Mouse (Mus musculus) adrenal gland (tissue): ENCODE data around the gene Clic4.
"Not testable (repeated sequence)": the region's sequence is repeated elsewhere in the genome, so short reads cannot be mapped to it uniquely, and the experiment has no call there.

Experiments used
- intact Hi-C: fragments of 180-260 bp; cut with DNase I; formaldehyde crosslinking; loops from one replicate; pipeline ENCODE4 v1.15.1; 2025

The Clic4 gene

DNA sequence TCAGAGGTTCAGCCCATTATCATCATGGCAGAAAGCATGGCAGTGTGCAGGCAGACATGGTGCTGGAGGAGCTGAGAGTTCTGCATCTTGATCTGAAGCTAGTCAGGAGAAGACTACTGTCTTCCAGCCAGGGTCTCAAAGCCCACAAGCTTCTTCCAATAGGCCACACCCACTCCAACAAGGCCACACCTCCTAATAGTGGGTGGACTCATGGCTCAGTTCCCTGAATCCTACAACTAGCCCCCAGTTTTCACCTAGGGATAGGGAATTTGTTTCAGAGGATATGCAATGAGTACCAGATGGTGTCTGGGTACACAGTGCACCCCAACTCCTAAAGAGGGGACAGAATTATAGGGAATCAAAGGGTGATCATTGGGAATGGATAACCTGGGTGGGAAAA, 24.0 kb upstream of the Clic4 start:
- intact Hi-C loops, result no loop called here

- intact Hi-C loops, result no loop called here
Measured at GRCm38 (mm10) chr4:135293813-135294212, 21.2 kb upstream of the Clic4 start.

DNA sequence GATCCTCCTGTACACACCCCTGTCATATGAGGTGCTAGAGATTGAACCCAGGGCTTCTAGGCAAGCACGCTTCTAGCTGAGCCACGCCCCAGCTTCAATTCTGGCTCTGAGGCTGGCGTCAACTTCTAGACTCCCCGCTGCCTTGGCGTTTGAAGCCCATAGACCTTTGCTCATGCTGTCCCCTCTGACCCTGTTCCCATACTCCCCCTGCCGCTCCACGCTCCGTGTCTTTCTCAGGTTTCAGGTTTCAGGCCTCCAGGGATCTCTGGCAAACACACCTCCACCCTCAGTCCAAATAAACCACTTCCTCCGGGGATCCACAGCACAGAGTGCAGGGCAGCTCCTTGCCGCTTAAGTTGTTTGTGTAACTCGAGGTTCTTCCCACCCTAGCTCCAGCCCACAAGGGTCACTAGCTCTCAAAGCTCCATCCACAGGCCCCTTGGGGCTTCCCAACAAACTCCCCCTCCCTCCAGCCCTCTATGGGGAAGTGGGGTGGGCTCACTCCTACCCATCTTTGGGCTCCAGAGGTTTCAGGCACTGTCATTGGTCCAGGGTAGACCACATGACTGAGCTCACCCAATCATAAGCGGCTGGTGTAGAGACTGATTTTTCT, 20.0 kb upstream of the Clic4 start:
- intact Hi-C loops, result no loop called here

DNA sequence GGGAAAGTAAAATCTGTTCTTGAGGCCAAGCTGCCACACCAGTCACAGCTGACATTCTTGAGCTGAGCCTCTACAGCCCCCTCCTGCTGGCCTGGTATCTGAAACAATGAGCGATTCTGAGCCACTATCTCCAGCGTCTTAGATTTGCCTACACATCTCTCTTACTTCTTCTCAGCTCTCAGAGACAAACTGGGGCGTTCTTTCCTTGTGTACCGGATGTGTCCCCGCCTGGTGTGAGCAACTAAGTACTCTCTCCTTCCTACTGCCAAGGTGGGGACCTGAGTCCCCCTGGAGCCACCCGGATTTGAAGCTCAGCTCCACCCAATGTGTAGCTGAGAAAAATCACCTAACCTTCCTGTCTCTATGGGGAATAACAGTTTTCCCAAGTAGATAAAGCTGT, 19.2 kb upstream of the Clic4 start:
- intact Hi-C loops, result no loop called here

DNA sequence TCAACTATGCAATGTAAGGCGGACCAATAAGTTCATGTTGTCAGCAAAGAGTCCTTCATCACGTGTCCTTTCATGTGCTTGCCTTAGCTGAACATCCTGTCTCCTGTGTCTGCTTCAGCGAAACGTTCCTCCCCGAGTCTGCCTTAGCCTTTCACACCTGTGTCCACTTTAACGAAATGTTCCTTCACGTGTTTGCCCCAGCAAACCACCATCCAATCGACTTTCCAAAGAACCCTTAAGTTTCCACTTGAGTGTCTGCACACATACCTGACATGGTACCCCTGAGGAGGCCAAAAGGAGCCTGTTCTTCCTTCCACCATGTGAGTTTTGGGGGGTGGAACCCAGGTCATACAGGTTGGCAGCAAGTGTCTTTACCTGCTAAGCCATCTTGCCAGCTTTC, 18.6 kb upstream of the Clic4 start:
- intact Hi-C loops, result no loop called here

- intact Hi-C loops, result no loop called here
Measured at GRCm38 (mm10) chr4:135287975-135288374, 15.4 kb upstream of the Clic4 start.

- intact Hi-C loops, result no loop called here
Measured at GRCm38 (mm10) chr4:135286833-135287395, 14.3 kb upstream of the Clic4 start.

GRCm38 (mm10) chr4:135286033-135286622, 13.5 kb upstream of the Clic4 start:
- intact Hi-C loops, result no loop called here

DNA sequence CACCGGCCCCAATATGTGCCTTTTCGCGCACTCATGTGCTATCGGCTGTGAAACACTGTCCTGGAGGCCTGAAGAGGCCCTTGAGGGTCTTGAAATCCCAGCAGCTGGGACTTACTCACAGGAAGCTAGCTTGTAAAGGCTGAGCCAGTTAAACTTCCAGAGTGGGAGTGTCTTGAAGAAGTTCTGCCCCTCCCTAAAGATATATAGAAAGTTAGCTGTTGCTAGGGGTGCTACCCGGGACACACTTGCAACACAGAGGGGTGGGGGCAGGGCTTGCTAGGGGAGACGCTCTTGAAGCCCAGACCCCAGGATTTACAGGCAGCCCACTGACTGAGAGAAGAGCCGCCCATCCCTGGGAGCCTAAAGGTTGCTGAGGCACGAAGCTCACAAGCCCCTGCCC, 12.8 kb upstream of the Clic4 start:
- intact Hi-C loops, result no loop called here

- intact Hi-C loops, result no loop called here
Measured at GRCm38 (mm10) chr4:135283875-135284274, 11.3 kb upstream of the Clic4 start.

GRCm38 (mm10) chr4:135283417-135283816, 10.8 kb upstream of the Clic4 start:
- intact Hi-C loops, result no loop called here

DNA sequence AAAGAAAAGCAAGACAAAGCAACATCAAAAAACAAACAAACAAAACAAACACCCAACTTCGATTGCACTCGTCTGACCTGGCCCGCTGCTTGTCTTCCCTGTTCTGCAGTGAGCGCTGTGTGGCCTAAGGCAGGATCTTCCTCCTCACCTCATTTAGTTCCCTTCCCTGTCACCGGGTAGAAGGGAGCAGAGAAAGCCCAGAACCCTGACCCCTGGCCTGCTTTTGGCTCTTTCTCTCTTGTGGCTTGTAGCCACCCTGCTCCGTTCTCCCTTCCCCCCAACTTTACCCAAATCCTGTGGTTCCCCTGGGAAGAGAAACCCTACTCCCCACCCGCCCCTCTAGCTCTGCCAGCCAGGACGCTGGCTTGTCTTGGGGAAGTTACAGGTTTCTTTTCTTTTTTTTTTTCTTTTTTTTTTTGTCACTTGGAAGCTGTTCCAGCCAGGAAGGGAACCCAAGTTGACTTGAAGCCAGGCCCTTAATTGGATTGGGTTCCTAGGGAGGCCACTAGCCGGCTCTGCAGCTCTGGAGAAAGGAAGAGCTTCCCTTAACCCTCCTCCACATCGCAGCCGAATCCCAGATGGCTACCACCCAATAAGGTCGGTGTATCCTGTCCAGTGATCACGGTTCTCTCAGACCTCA, 10.2 kb upstream of the Clic4 start:
- intact Hi-C loops, result no loop called here

- intact Hi-C loops, result not testable (repeated sequence)
Measured at GRCm38 (mm10) chr4:135280016-135280415, 7.4 kb upstream of the Clic4 start.

- intact Hi-C loops, result no loop called here
Measured at GRCm38 (mm10) chr4:135276681-135277379, 4.2 kb upstream of the Clic4 start.

DNA sequence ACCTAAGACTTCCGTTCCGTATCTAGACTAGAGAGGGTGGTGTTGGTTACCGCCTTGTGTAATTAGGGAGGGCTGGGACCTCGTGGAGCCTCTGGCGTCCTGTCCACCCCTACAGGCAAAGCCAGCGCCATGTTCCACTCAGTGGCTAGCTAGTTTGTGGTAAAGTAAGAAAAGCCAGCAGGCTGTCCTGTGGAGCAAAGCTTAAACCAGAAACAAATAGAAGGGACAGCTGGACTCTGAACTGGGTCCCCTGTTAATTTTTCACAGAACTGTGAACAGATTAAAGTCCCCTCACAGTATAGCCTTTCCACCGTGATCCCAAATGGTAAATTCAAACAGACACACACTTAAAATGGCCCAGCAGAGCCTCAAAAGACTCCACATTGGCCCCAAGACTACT, 2.1 kb upstream of the Clic4 start:
- intact Hi-C loops, result loop anchor here (5.0 kb wide), 1 partner anchor 43 kb away; no protein-coding TSS in a partner anchor

GRCm38 (mm10) chr4:135273307-135273682, 681 bp upstream of the Clic4 start:
- intact Hi-C loops, result loop anchor here (5.0 kb wide), 1 partner anchor 44 kb away; no protein-coding TSS in a partner anchor

GRCm38 (mm10) chr4:135271881-135272616, 565 bp downstream of the Clic4 start:
- intact Hi-C loops, result loop anchor here (5.0 kb wide), 1 partner anchor 45 kb away; no protein-coding TSS in a partner anchor

GRCm38 (mm10) chr4:135271419-135271828, 1.2 kb downstream of the Clic4 start:
- intact Hi-C loops, result loop anchor here (5.0 kb wide), 1 partner anchor 46 kb away; no protein-coding TSS in a partner anchor

- intact Hi-C loops, result loop anchor here (5.0 kb wide), 1 partner anchor 47 kb away; no protein-coding TSS in a partner anchor
Measured at GRCm38 (mm10) chr4:135270476-135270875, 2.1 kb downstream of the Clic4 start.

DNA sequence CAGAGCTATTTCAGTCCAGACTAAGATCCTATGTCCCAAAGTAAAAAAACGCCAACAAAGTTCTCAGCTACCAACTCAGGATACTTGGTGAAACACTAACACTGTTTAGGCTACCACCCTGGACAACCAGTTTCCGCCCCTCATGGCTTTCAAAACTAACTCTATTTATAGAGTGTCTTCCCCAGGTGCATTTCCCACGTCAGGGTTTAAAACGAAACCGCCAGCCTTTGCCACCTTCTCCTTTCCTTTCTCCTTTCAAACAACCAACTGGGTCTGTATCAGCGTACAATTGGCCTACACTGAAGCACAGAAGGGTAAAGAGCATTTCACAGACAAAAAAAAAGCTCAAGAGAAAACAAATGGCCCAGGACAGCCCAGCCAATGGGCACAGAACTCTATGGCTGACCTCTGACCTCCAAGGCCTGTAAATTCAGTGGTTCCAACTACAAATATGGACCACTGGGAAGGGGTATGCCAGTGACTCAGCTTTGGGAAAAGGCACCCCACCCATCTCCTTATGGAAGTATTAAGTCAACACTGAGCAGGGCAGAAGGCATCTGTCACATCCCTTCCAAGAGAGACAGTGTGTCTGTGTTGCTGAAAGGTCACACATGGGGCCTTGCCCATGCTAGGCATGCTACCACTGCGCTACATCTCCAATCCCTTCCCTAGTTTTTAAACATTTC, 2.8 kb downstream of the Clic4 start:
- intact Hi-C loops, result loop anchor here (5.0 kb wide), 1 partner anchor 48 kb away; no protein-coding TSS in a partner anchor
